Mouse (Mus musculus) G1E (cell line): ENCODE data around the gene Hist1h2bq. TPM values are rescaled to one million over a fixed set of nuclear protein-coding genes. Genes with fewer than 3 reads are reported as not detected.

ENCODE experiments used
- ATAC-seq: 2 replicates; pipeline ENCODE4 v1.8.0; 2016; ENCODE audit warnings: mild to moderate bottlenecking; ENCODE audit not compliant: insufficient number of reproducible peaks, poor library complexity, low FRiP score, severe bottlenecking; ENCODE audit errors: extremely low read depth
- DNase-seq: peaks from one replicate; pipeline ENCODE4 v3.0.0; 2012; ENCODE audit warnings: low spot score
- H3K27me3 ChIP-seq: 2 replicates; pipeline ENCODE4 v1.6.1; 2012; ENCODE audit warnings: mild to moderate bottlenecking, low read length, inconsistent platforms; ENCODE audit not compliant: insufficient read depth
- H3K36me3 ChIP-seq: replicated peaks from 2 replicates; pipeline ENCODE3; 2012; ENCODE audit warnings: mild to moderate bottlenecking, inconsistent platforms
- H3K4me1 ChIP-seq: 2 replicates; pipeline ENCODE4 v1.6.1; 2012; ENCODE audit warnings: low read depth, low read length, inconsistent platforms, mixed read lengths; ENCODE audit not compliant: insufficient read depth
- H3K4me3 ChIP-seq: 2 replicates; pipeline ENCODE4 v1.5.1; 2012; ENCODE audit warnings: low read depth, mild to moderate bottlenecking, inconsistent platforms, low read length, moderate library complexity, mixed read lengths
- H3K9me3 ChIP-seq: replicated peaks from 2 replicates; pipeline ENCODE4 v1.6.1; 2012; ENCODE audit warnings: inconsistent platforms
- GATA2 ChIP-seq: IDR thresholded peaks from 2 replicates; pipeline ENCODE4 v1.6.1; 2012; ENCODE audit warnings: low read depth, low read length, inconsistent platforms, borderline replicate concordance
- POLR2AphosphoS5 ChIP-seq: IDR thresholded peaks from 2 replicates; pipeline ENCODE4 v1.6.1; 2012; ENCODE audit warnings: low read depth, low read length, inconsistent platforms; ENCODE audit not compliant: insufficient replicate concordance
- polyA plus RNA-seq: library from polyadenylated mRNA; stranded (reverse); fragments of >175 nt; gene quantifications from 2 replicates; pipeline ENCODE4 v1.2.3, GENCODE M21; 2012
- total RNA-seq, 2 experiments: library from RNA; stranded (forward) in 1 of 2; stranded (reverse) in 1 of 2; fragments of 200-1000 nt in 1 of 2; fragments of >200 nt in 1 of 2; fragmentation: Nextera tagmentation in 1 of 2; gene quantifications; 2 replicates each; pipeline ENCODE4 v1.2.3; 2014 to 2017

Hist1h2bq gene
- total and polyA plus RNA-seq, 3 experiments = 5.1 to 1,081 (median 1,023) TPM

- TF ChIP-seq GATA2 (no peak), POLR2AphosphoS5 (peak; percentile 95)
- no peaks in the 10 kb centered on the region for H3K36me3 ChIP-seq
- H3K9me3 ChIP-seq = no peaks in the 10 kb centered on the region
- H3K4me3 ChIP-seq = peak within 1 kb of the TSS; percentile 73
- no peaks in the 10 kb centered on the region for H3K27me3 ChIP-seq
- peak; percentile 32 for ATAC-seq
- peaks cover 22% of the 10 kb centered on the region for H3K4me1 ChIP-seq
- peak; percentile 68 for DNase-seq
These were observed 29.9 kb downstream of the Hist1h2bq start, which contains the start of gene Hist1h1b for GRCm38 (mm10) chr13:21779767-21780731. Gene Hist1h1b (minus strand): TSS chr13:21780625.

- no peaks in the 10 kb centered on the region for H3K27me3 ChIP-seq
- ATAC-seq (peak; percentile 64), DNase-seq (peak; percentile 58)
- peaks cover 19% of the 10 kb centered on the region for H3K4me1 ChIP-seq
- H3K36me3 ChIP-seq = no peaks in the 10 kb centered on the region
- H3K9me3 ChIP-seq = no peaks in the 10 kb centered on the region
- TF ChIP-seq POLR2AphosphoS5 (peak; percentile 100), GATA2 (no peak)
- H3K4me3 ChIP-seq = peak overlapping the region; percentile 73
These were observed 30.9 kb downstream of the Hist1h2bq start for GRCm38 (mm10) chr13:21778814-21779766.

Other genes with a start within 250 kb of the Hist1h2bq start
Only the 20 nearest of the 31 such genes appear.
- gene Olfr1360, start 132.8 kb downstream of the Hist1h2bq start, total RNA-seq (2014; fragmentation: Nextera tagmentation) = not detected in 2 replicates
- not detected in 2 replicates for gene Olfr1360, start 132.8 kb downstream of the Hist1h2bq start, total RNA-seq (2017)
- not detected in 2 replicates for gene Olfr1360, start 132.8 kb downstream of the Hist1h2bq start, polyA plus RNA-seq
- gene Olfr1359, start 112.1 kb downstream of the Hist1h2bq start, total RNA-seq (2014; fragmentation: Nextera tagmentation) = not detected in 2 replicates
- gene Olfr1359, start 112.1 kb downstream of the Hist1h2bq start, total RNA-seq (2017) = 0.12 and 0.22 TPM in 2 replicates
- not detected in 2 replicates for gene Olfr1359, start 112.1 kb downstream of the Hist1h2bq start, polyA plus RNA-seq
- 900 and 963 TPM in 2 replicates for gene Hist1h2bl, start 94.1 kb downstream of the Hist1h2bq start, total RNA-seq (2014; fragmentation: Nextera tagmentation)
- gene Hist1h2bl, start 94.1 kb downstream of the Hist1h2bq start, total RNA-seq (2017) = 1,351 and 1,816 TPM in 2 replicates
- 2.1 and 8.3 TPM in 2 replicates for gene Hist1h2bl, start 94.1 kb downstream of the Hist1h2bq start, polyA plus RNA-seq
- gene Hist1h2ai, start 93.8 kb downstream of the Hist1h2bq start, total RNA-seq (2014; fragmentation: Nextera tagmentation) = 968 and 989 TPM in 2 replicates
- 2,644 and 2,651 TPM in 2 replicates for gene Hist1h2ai, start 93.8 kb downstream of the Hist1h2bq start, total RNA-seq (2017)
- 2,561 and 4,652 TPM in 2 replicates for gene Hist1h2ai, start 93.8 kb downstream of the Hist1h2bq start, polyA plus RNA-seq
- gene Hist1h3h, start 92.5 kb downstream of the Hist1h2bq start, total RNA-seq (2014; fragmentation: Nextera tagmentation) = 178 and 383 TPM in 2 replicates
- gene Hist1h3h, start 92.5 kb downstream of the Hist1h2bq start, total RNA-seq (2017) = 634 and 1,163 TPM in 2 replicates
- 29.3 and 131 TPM in 2 replicates for gene Hist1h3h, start 92.5 kb downstream of the Hist1h2bq start, polyA plus RNA-seq
- 170 and 209 TPM in 2 replicates for gene Hist1h2bm, start 88.2 kb downstream of the Hist1h2bq start, total RNA-seq (2014; fragmentation: Nextera tagmentation)
- gene Hist1h2bm, start 88.2 kb downstream of the Hist1h2bq start, total RNA-seq (2017) = 309 and 556 TPM in 2 replicates
- 1.2 and 3.4 TPM in 2 replicates for gene Hist1h2bm, start 88.2 kb downstream of the Hist1h2bq start, polyA plus RNA-seq
- 20.2 and 51.9 TPM in 2 replicates for gene Hist1h4j, start 75.1 kb downstream of the Hist1h2bq start, total RNA-seq (2014; fragmentation: Nextera tagmentation)
- 121 TPM in 2 replicates for gene Hist1h4j, start 75.1 kb downstream of the Hist1h2bq start, total RNA-seq (2017)
- gene Hist1h4j, start 75.1 kb downstream of the Hist1h2bq start, polyA plus RNA-seq = 1.2 and 6.4 TPM in 2 replicates
- 1,076 and 1,147 TPM in 2 replicates for gene Hist1h4k, start 59.7 kb downstream of the Hist1h2bq start, total RNA-seq (2014; fragmentation: Nextera tagmentation)
- 4,982 and 5,364 TPM in 2 replicates for gene Hist1h4k, start 59.7 kb downstream of the Hist1h2bq start, total RNA-seq (2017)
- gene Hist1h4k, start 59.7 kb downstream of the Hist1h2bq start, polyA plus RNA-seq = 12.1 and 66.9 TPM in 2 replicates
- gene Hist1h2ak, start 56.4 kb downstream of the Hist1h2bq start, total RNA-seq (2014; fragmentation: Nextera tagmentation) = 1,742 and 2,057 TPM in 2 replicates
- gene Hist1h2ak, start 56.4 kb downstream of the Hist1h2bq start, total RNA-seq (2017) = 1,288 and 1,589 TPM in 2 replicates
- gene Hist1h2ak, start 56.4 kb downstream of the Hist1h2bq start, polyA plus RNA-seq = 71.1 and 196 TPM in 2 replicates
- gene Hist1h2bn, start 56.1 kb downstream of the Hist1h2bq start, total RNA-seq (2014; fragmentation: Nextera tagmentation) = 350 and 535 TPM in 2 replicates
- gene Hist1h2bn, start 56.1 kb downstream of the Hist1h2bq start, total RNA-seq (2017) = 410 and 794 TPM in 2 replicates
- 0.90 and 0.98 TPM in 2 replicates for gene Hist1h2bn, start 56.1 kb downstream of the Hist1h2bq start, polyA plus RNA-seq
- gene Hist1h1b, start 29.6 kb downstream of the Hist1h2bq start, total RNA-seq (2014; fragmentation: Nextera tagmentation) = 919 and 956 TPM in 2 replicates
- 975 and 1,171 TPM in 2 replicates for gene Hist1h1b, start 29.6 kb downstream of the Hist1h2bq start, total RNA-seq (2017)
- gene Hist1h1b, start 29.6 kb downstream of the Hist1h2bq start, polyA plus RNA-seq = 2.9 and 8.3 TPM in 2 replicates
- gene Hist1h3i, start 26.8 kb downstream of the Hist1h2bq start, total RNA-seq (2014; fragmentation: Nextera tagmentation) = 770 and 1,209 TPM in 2 replicates
- 347 and 472 TPM in 2 replicates for gene Hist1h3i, start 26.8 kb downstream of the Hist1h2bq start, total RNA-seq (2017)
- gene Hist1h3i, start 26.8 kb downstream of the Hist1h2bq start, polyA plus RNA-seq = 9.7 and 61.6 TPM in 2 replicates
- gene Hist1h2an, start 23.0 kb downstream of the Hist1h2bq start, total RNA-seq (2014; fragmentation: Nextera tagmentation) = 14.4 and 62.3 TPM in 2 replicates
- 76.2 and 144 TPM in 2 replicates for gene Hist1h2an, start 23.0 kb downstream of the Hist1h2bq start, total RNA-seq (2017)
- 18.0 and 48.6 TPM in 2 replicates for gene Hist1h2an, start 23.0 kb downstream of the Hist1h2bq start, polyA plus RNA-seq
- 88.4 and 192 TPM in 2 replicates for gene Hist1h2bp, start 22.7 kb downstream of the Hist1h2bq start, total RNA-seq (2014; fragmentation: Nextera tagmentation)
- 55.4 and 77.8 TPM in 2 replicates for gene Hist1h2bp, start 22.7 kb downstream of the Hist1h2bq start, total RNA-seq (2017)
- gene Hist1h2bp, start 22.7 kb downstream of the Hist1h2bq start, polyA plus RNA-seq = 6.8 and 18.8 TPM in 2 replicates
- 683 and 1,071 TPM in 2 replicates for gene Hist1h2ao, start 268 bp upstream of the Hist1h2bq start, total RNA-seq (2014; fragmentation: Nextera tagmentation)
- not detected in 2 replicates for gene Hist1h2ao, start 268 bp upstream of the Hist1h2bq start, total RNA-seq (2017)
- gene Hist1h2ao, start 268 bp upstream of the Hist1h2bq start, polyA plus RNA-seq = 11,503 and 23,832 TPM in 2 replicates
- 95.2 and 203 TPM in 2 replicates for gene Hist1h4m, start 1.5 kb upstream of the Hist1h2bq start, total RNA-seq (2014; fragmentation: Nextera tagmentation)
- gene Hist1h4m, start 1.5 kb upstream of the Hist1h2bq start, total RNA-seq (2017) = 16.8 and 94.6 TPM in 2 replicates
- 35.5 TPM in 1 of 2 replicates, not detected in the other for gene Hist1h4m, start 1.5 kb upstream of the Hist1h2bq start, polyA plus RNA-seq
- gene Hist1h4n, start 22.0 kb upstream of the Hist1h2bq start, total RNA-seq (2014; fragmentation: Nextera tagmentation) = 349 and 456 TPM in 2 replicates
- 3,540 and 3,844 TPM in 2 replicates for gene Hist1h4n, start 22.0 kb upstream of the Hist1h2bq start, total RNA-seq (2017)
- gene Hist1h4n, start 22.0 kb upstream of the Hist1h2bq start, polyA plus RNA-seq = 15.7 and 41.0 TPM in 2 replicates
- 653 and 691 TPM in 2 replicates for gene Hist1h2ap, start 23.3 kb upstream of the Hist1h2bq start, total RNA-seq (2014; fragmentation: Nextera tagmentation)
- gene Hist1h2ap, start 23.3 kb upstream of the Hist1h2bq start, total RNA-seq (2017) = 2,134 and 3,440 TPM in 2 replicates
- 8,984 and 13,644 TPM in 2 replicates for gene Hist1h2ap, start 23.3 kb upstream of the Hist1h2bq start, polyA plus RNA-seq
- 1,040 and 1,147 TPM in 2 replicates for gene Hist1h2br, start 23.5 kb upstream of the Hist1h2bq start, total RNA-seq (2014; fragmentation: Nextera tagmentation)
- gene Hist1h2br, start 23.5 kb upstream of the Hist1h2bq start, total RNA-seq (2017) = 1,116 and 1,141 TPM in 2 replicates
- gene Hist1h2br, start 23.5 kb upstream of the Hist1h2bq start, polyA plus RNA-seq = 4.6 and 25.4 TPM in 2 replicates
- gene Zfp184, start 134.9 kb upstream of the Hist1h2bq start, total RNA-seq (2014; fragmentation: Nextera tagmentation) = 10.4 and 20.1 TPM in 2 replicates
- 2.2 and 3.6 TPM in 2 replicates for gene Zfp184, start 134.9 kb upstream of the Hist1h2bq start, total RNA-seq (2017)
- gene Zfp184, start 134.9 kb upstream of the Hist1h2bq start, polyA plus RNA-seq = 0.20 and 0.26 TPM in 2 replicates